Mouse (Mus musculus) cerebellum, adult 8-10 months (tissue): ENCODE results near the gene Hectd3.

ENCODE experiments used
- DNase-seq: peaks from one replicate; pipeline ENCODE4 v3.0.0; 2022

The Hectd3 gene

GRCm38 (mm10) chr4:116995131-116995797, at the start of gene Hectd3:
Gene Hectd3 (plus strand): TSS chr4:116995317.
- peak; percentile 64 for DNase-seq

GRCm38 (mm10) chr4:116951642-116952041, 43.5 kb upstream of the Hectd3 start:
- DNase-seq, result no peak

- DNase-seq, result no peak
Measured at GRCm38 (mm10) chr4:116954951-116955350, 40.2 kb upstream of the Hectd3 start.

GRCm38 (mm10) chr4:116976503-116976902, 18.6 kb upstream of the Hectd3 start:
- DNase-seq, result no peak

GRCm38 (mm10) chr4:116985681-116986080, 9.4 kb upstream of the Hectd3 start:
- no peak for DNase-seq

- DNase-seq, result peak; percentile 72
Measured at GRCm38 (mm10) chr4:116986400-116987121, 8.6 kb upstream of the Hectd3 start.

- no peak for DNase-seq
Measured at GRCm38 (mm10) chr4:116987122-116987456, 8.0 kb upstream of the Hectd3 start.

GRCm38 (mm10) chr4:116989731-116990130, 5.4 kb upstream of the Hectd3 start:
- no peak for DNase-seq

GRCm38 (mm10) chr4:116991366-116991765, 3.8 kb upstream of the Hectd3 start:
- peak; percentile 93 for DNase-seq

GRCm38 (mm10) chr4:116993672-116994621, 1.2 kb upstream of the Hectd3 start, which contains the start of gene Urod:
Gene Urod (minus strand): TSS chr4:116994413.
- peak; percentile 93 for DNase-seq

GRCm38 (mm10) chr4:116995798-116996135, 650 bp downstream of the Hectd3 start:
- DNase-seq, result peak; percentile 57

GRCm38 (mm10) chr4:116999513-117000154, 4.5 kb downstream of the Hectd3 start:
- DNase-seq, result no peak

- no peak for DNase-seq
Measured at GRCm38 (mm10) chr4:117001957-117002356, 6.8 kb downstream of the Hectd3 start.

- DNase-seq, result peak; percentile 44
Measured at GRCm38 (mm10) chr4:117002543-117003521, 7.7 kb downstream of the Hectd3 start.

- no peak for DNase-seq
Measured at GRCm38 (mm10) chr4:117004649-117005048, 9.5 kb downstream of the Hectd3 start.

- no peak for DNase-seq
Measured at GRCm38 (mm10) chr4:117005611-117006400, 10.7 kb downstream of the Hectd3 start.

- DNase-seq, result no peak
Measured at GRCm38 (mm10) chr4:117007058-117007457, 11.9 kb downstream of the Hectd3 start.

GRCm38 (mm10) chr4:117010231-117010630, 15.1 kb downstream of the Hectd3 start:
- DNase-seq, result no peak

- DNase-seq, result no peak
Measured at GRCm38 (mm10) chr4:117013596-117013995, 18.5 kb downstream of the Hectd3 start.

- no peak for DNase-seq
Measured at GRCm38 (mm10) chr4:117014901-117015415, 19.8 kb downstream of the Hectd3 start.

- DNase-seq, result no peak
Measured at GRCm38 (mm10) chr4:117017738-117018137, 22.6 kb downstream of the Hectd3 start.
